Mouse (Mus musculus): ENCODE results near the gene Fam53a. TPM values are rescaled to one million over a fixed set of nuclear protein-coding genes. Genes with fewer than 3 reads are reported as not detected.

Fam53a gene
- polyA plus RNA-seq, 1 experiment from 2014 or later = 46.4 TPM

GRCm38 (mm10) chr5:33587498-33588058, 41.9 kb downstream of the Fam53a start:
- no peaks in the 10 kb centered on the region for H3K27me3 ChIP-seq (replicated peaks)
- ATAC-seq (ENCODE audit: low FRiP score, low read depth) = peak; percentile 46; the same call in 1 of the 2 replicates
- no peaks in the 10 kb centered on the region for H3K36me3 ChIP-seq
- no peak overlapping the region for H3K4me3 ChIP-seq
- H3K9ac ChIP-seq = no peak overlapping the region
- H3K9me3 ChIP-seq = no peaks in the 10 kb centered on the region
- WGBS = 41% methylated on average over 18 of the region's 18 CpGs
- no peak overlapping the region for H3K27ac ChIP-seq
- H3K4me1 ChIP-seq = peaks cover 10% of the 10 kb centered on the region; the same call in 1 of the 2 replicates
- no peak overlapping the region for H3K4me2 ChIP-seq (replicated peaks)

GRCm38 (mm10) chr5:33580336-33580735, 49.1 kb downstream of the Fam53a start:
- ATAC-seq (ENCODE audit: low FRiP score, low read depth) = no peak
- no peaks in the 10 kb centered on the region for H3K27me3 ChIP-seq (replicated peaks)
- no peak overlapping the region for H3K4me3 ChIP-seq
- H3K9me3 ChIP-seq = no peaks in the 10 kb centered on the region
- no peak overlapping the region for H3K9ac ChIP-seq
- H3K27ac ChIP-seq = no peak overlapping the region
- no peaks in the 10 kb centered on the region for H3K36me3 ChIP-seq
- H3K4me2 ChIP-seq (replicated peaks) = no peak overlapping the region
- 83% methylated on average over 1 of the region's 1 CpGs for WGBS
- no peaks in the 10 kb centered on the region for H3K4me1 ChIP-seq

- no peak for ATAC-seq (ENCODE audit: low FRiP score, low read depth)
- H3K4me3 ChIP-seq = no peak overlapping the region
- 88% methylated on average over 4 of the region's 4 CpGs for WGBS
- H3K27ac ChIP-seq = no peak overlapping the region
- no peak overlapping the region for H3K4me2 ChIP-seq (replicated peaks)
- no peak overlapping the region for H3K9ac ChIP-seq
- no peaks in the 10 kb centered on the region for H3K36me3 ChIP-seq
- no peaks in the 10 kb centered on the region for H3K4me1 ChIP-seq
- no peaks in the 10 kb centered on the region for H3K27me3 ChIP-seq (replicated peaks)
- no peaks in the 10 kb centered on the region for H3K9me3 ChIP-seq
Measured at GRCm38 (mm10) chr5:33574207-33574606, 55.2 kb downstream of the Fam53a start.

- Histone ChIP-seq H3K27ac (no peak overlapping the region), H3K4me3 (no peak overlapping the region), H3K4me2 (replicated peaks) (no peak overlapping the region), H3K36me3 (no peaks in the 10 kb centered on the region), H3K4me1 (no peaks in the 10 kb centered on the region), H3K9me3 (no peaks in the 10 kb centered on the region), H3K27me3 (replicated peaks) (no peaks in the 10 kb centered on the region), H3K9ac (no peak overlapping the region)
- WGBS = 85% methylated on average over 4 of the region's 4 CpGs
- no peak for ATAC-seq (ENCODE audit: low FRiP score, low read depth)
Measured at GRCm38 (mm10) chr5:33565886-33566285, 63.5 kb downstream of the Fam53a start.

- no peak overlapping the region for H3K4me2 ChIP-seq (replicated peaks)
- WGBS = 70% methylated on average over 14 of the region's 14 CpGs
- H3K27ac ChIP-seq = no peak overlapping the region
- no peaks in the 10 kb centered on the region for H3K36me3 ChIP-seq
- ATAC-seq (ENCODE audit: low FRiP score, low read depth) = no peak
- H3K9ac ChIP-seq = no peak overlapping the region
- H3K27me3 ChIP-seq (replicated peaks) = 0 out of 2 replicates have a peak, but pooled peaks cover 4% of the 10 kb centered on the region
- H3K4me3 ChIP-seq = no peak overlapping the region
- no peaks in the 10 kb centered on the region for H3K9me3 ChIP-seq
- 0 out of 2 replicates have a peak, but pooled peaks cover 3% of the 10 kb centered on the region for H3K4me1 ChIP-seq
Measured at GRCm38 (mm10) chr5:33556277-33556995, 73.0 kb downstream of the Fam53a start.

Other genes starting within 250 kb of the Fam53a start
- 2.2 and 2.8 TPM in 2 replicates for gene Nkx1-1, start 195.7 kb downstream of the Fam53a start, polyA plus RNA-seq (2016; fragmentation: Nextera tagmentation; extraction: Ambion mirVana)
- 0.49 and 0.61 TPM in 2 replicates for gene Gm9903, start 290 bp upstream of the Fam53a start, polyA plus RNA-seq (2016; fragmentation: Nextera tagmentation; extraction: Ambion mirVana)
- gene Slbp, start 22.9 kb upstream of the Fam53a start, polyA plus RNA-seq (2016; fragmentation: Nextera tagmentation; extraction: Ambion mirVana) = 183 and 184 TPM in 2 replicates
- gene Tacc3, start 28.5 kb upstream of the Fam53a start, polyA plus RNA-seq (2016; fragmentation: Nextera tagmentation; extraction: Ambion mirVana) = 150 and 160 TPM in 2 replicates
- 30.3 and 31.5 TPM in 2 replicates for gene Tmem129, start 28.8 kb upstream of the Fam53a start, polyA plus RNA-seq (2016; fragmentation: Nextera tagmentation; extraction: Ambion mirVana)
- gene Fgfr3, start 92.0 kb upstream of the Fam53a start, polyA plus RNA-seq (2016; fragmentation: Nextera tagmentation; extraction: Ambion mirVana) = 58.5 and 62.5 TPM in 2 replicates
- gene Letm1, start 153.2 kb upstream of the Fam53a start, polyA plus RNA-seq (2016; fragmentation: Nextera tagmentation; extraction: Ambion mirVana) = 57.2 and 63.6 TPM in 2 replicates
- 91.2 and 98.7 TPM in 2 replicates for gene Nsd2, start 191.1 kb upstream of the Fam53a start, polyA plus RNA-seq (2016; fragmentation: Nextera tagmentation; extraction: Ambion mirVana)

Measured in neural tube, embryonic 12.5 days (tissue).